Mouse (Mus musculus) thymus, postnatal 0 days (tissue): ENCODE measurements around the gene Ap2b1. TPM values are rescaled to one million over a fixed set of nuclear protein-coding genes. Genes with fewer than 3 reads are reported as not detected.

Experiments used
- DNase-seq: peaks from one replicate; pipeline ENCODE4 v3.0.0-alpha.2; 2015; ENCODE audit warnings: low spot score
- polyA plus RNA-seq: library from polyadenylated mRNA; unstranded; fragments of >200 nt; fragmentation: Nextera tagmentation; extraction: Ambion mirVana; gene quantifications from 2 replicates; pipeline ENCODE4 v1.2.1, GENCODE M21; 2015

Gene Ap2b1
- polyA plus RNA-seq, 1 experiment from 2014 or later, result 31.6 TPM

GRCm38 (mm10) chr11:83441235-83441634, 142.4 kb downstream of the Ap2b1 start:
- DNase-seq, result no peak

GRCm38 (mm10) chr11:83442596-83443267, 143.9 kb downstream of the Ap2b1 start:
- peak; percentile 62 for DNase-seq

GRCm38 (mm10) chr11:83443824-83444223, 145.0 kb downstream of the Ap2b1 start:
- no peak for DNase-seq

- peak; percentile 42 for DNase-seq
Observed at GRCm38 (mm10) chr11:83445001-83445400, 146.2 kb downstream of the Ap2b1 start.

GRCm38 (mm10) chr11:83447612-83448011, 148.8 kb downstream of the Ap2b1 start:
- DNase-seq, result no peak

- DNase-seq, result no peak
Observed at GRCm38 (mm10) chr11:83448021-83448926, 149.4 kb downstream of the Ap2b1 start.

GRCm38 (mm10) chr11:83448927-83449236, 150.1 kb downstream of the Ap2b1 start:
- no peak for DNase-seq

GRCm38 (mm10) chr11:83449298-83449697, 150.5 kb downstream of the Ap2b1 start:
- DNase-seq, result no peak

- no peak for DNase-seq
Observed at GRCm38 (mm10) chr11:83450550-83450949, 151.7 kb downstream of the Ap2b1 start.

GRCm38 (mm10) chr11:83451281-83451680, 152.5 kb downstream of the Ap2b1 start:
- no peak for DNase-seq

- DNase-seq, result no peak
Observed at GRCm38 (mm10) chr11:83454548-83454947, 155.7 kb downstream of the Ap2b1 start.

Other genes starting within 250 kb of the Ap2b1 start
- 129 and 142 TPM in 2 replicates for gene Slfn2, start 233.9 kb upstream of the Ap2b1 start, polyA plus RNA-seq
- 3.0 and 4.1 TPM in 2 replicates for gene Slfn1, start 182.2 kb upstream of the Ap2b1 start, polyA plus RNA-seq
- gene Slfn4, start 123.8 kb upstream of the Ap2b1 start, polyA plus RNA-seq, result 0.09 and 0.51 TPM in 2 replicates
- gene Slfn3, start 107.7 kb upstream of the Ap2b1 start, polyA plus RNA-seq, result 6.1 and 7.3 TPM in 2 replicates
- 0.03 TPM in 1 of 2 replicates, not detected in the other for gene Slfn14, start 12.3 kb upstream of the Ap2b1 start, polyA plus RNA-seq
- 13.0 and 13.5 TPM in 2 replicates for gene Pex12, start 3.6 kb downstream of the Ap2b1 start, polyA plus RNA-seq
- gene Rasl10b, start 110.1 kb downstream of the Ap2b1 start, polyA plus RNA-seq, result 0.24 and 0.26 TPM in 2 replicates
- gene Gas2l2, start 130.4 kb downstream of the Ap2b1 start, polyA plus RNA-seq, result 0.12 and 0.21 TPM in 2 replicates
- gene 1700020L24Rik, start 138.7 kb downstream of the Ap2b1 start, polyA plus RNA-seq, result 2.2 and 2.7 TPM in 2 replicates
- gene Mmp28, start 164.0 kb downstream of the Ap2b1 start, polyA plus RNA-seq, result 1.4 and 2.3 TPM in 2 replicates
- 6.9 and 10.2 TPM in 2 replicates for gene Taf15, start 174.1 kb downstream of the Ap2b1 start, polyA plus RNA-seq
- gene Heatr9, start 223.2 kb downstream of the Ap2b1 start, polyA plus RNA-seq, result not detected in 2 replicates
- 44.9 and 47.3 TPM in 2 replicates for gene Ccl5, start 231.5 kb downstream of the Ap2b1 start, polyA plus RNA-seq